Mouse (Mus musculus) CH12.LX (cell line): ENCODE data around the gene Immp2l.

Source experiments
- CHD1 ChIP-seq: IDR thresholded peaks from 2 replicates; pipeline ENCODE4 v1.6.1; 2012; ENCODE audit warnings: low read depth, low read length, improper control_type of control experiment, inconsistent platforms
- CHD2 ChIP-seq: IDR thresholded peaks from 2 replicates; pipeline ENCODE4 v1.6.1; 2011; ENCODE audit warnings: low read length, improper control_type of control experiment
- CTCF ChIP-seq, 2 experiments: IDR thresholded peaks in 1 of 2; conservative IDR thresholded peaks in 1 of 2; 2 replicates each; pipeline ENCODE4 v1.5.1; 2011 to 2012; ENCODE audit warnings: low read depth in 2 of 2, low read length in 2 of 2, improper control_type of control experiment in 1 of 2, inconsistent platforms in 1 of 2, mild to moderate bottlenecking in 1 of 2, moderate library complexity in 1 of 2
- ETS1 ChIP-seq: conservative IDR thresholded peaks from 2 replicates; pipeline ENCODE4 v1.6.1; 2012; ENCODE audit warnings: low read depth, mild to moderate bottlenecking, inconsistent platforms, low read length, improper control_type of control experiment, moderate library complexity
- POLR2A ChIP-seq: IDR thresholded peaks from 2 replicates; pipeline ENCODE4 v1.6.1; 2011; ENCODE audit warnings: low read depth, mild to moderate bottlenecking, improper control_type of control experiment, low read length
- SIN3A ChIP-seq: IDR thresholded peaks from 2 replicates; pipeline ENCODE4 v1.6.1; 2012; ENCODE audit warnings: low read length, improper control_type of control experiment, inconsistent platforms
- UBTF ChIP-seq: IDR thresholded peaks from 2 replicates; pipeline ENCODE4 v1.6.1; 2012; ENCODE audit warnings: low read depth, mild to moderate bottlenecking, inconsistent platforms, low read length, improper control_type of control experiment, moderate library complexity
- USF1 ChIP-seq: IDR thresholded peaks from 2 replicates; pipeline ENCODE4 v1.6.1; 2014; ENCODE audit warnings: low read depth, mild to moderate bottlenecking, inconsistent platforms, low read length, improper control_type of control experiment
- ZKSCAN1 ChIP-seq: IDR thresholded peaks from 2 replicates; pipeline ENCODE4 v1.6.1; 2012; ENCODE audit warnings: low read depth, inconsistent platforms, low read length, improper control_type of control experiment, borderline replicate concordance

- TF ChIP-seq POLR2A, result no peak
- no peak for TF ChIP-seq CTCF (conservative IDR thresholded peaks at IDR 0.05 in 1 of 2, IDR thresholded peaks at IDR 0.05 in 1 of 2; ENCODE audit: low read depth in 2 of 2, low read length in 2 of 2)
- TF ChIP-seq ETS1, result peak; percentile 87
- TF ChIP-seq SIN3A, result no peak
- no peak for TF ChIP-seq CHD2
- TF ChIP-seq UBTF, result no peak
- TF ChIP-seq USF1, result no peak
- no peak for TF ChIP-seq ZKSCAN1
- TF ChIP-seq CHD1, result no peak
Measured at GRCm38 (mm10) chr12:40980160-40980559, 43.7 kb upstream of the Immp2l start.
